Mouse (Mus musculus): Measurements from ENCODE around the gene Siah3. TPM values are rescaled to one million over a fixed set of nuclear protein-coding genes. Genes with fewer than 3 reads are reported as not detected.
A peak's percentile ranks its signal among the peaks of the same experiment; 100 is the strongest.

The Siah3 gene
- total RNA-seq, 2 experiments from 2014 or later = 7.7 to 8.5 TPM

- TF ChIP-seq CTCF (conservative IDR thresholded peaks at IDR 0.05) = no peak
- peak in 1 of 2 experiments; percentile 2 for DNase-seq (ENCODE audit: low spot score in 2 of 2)
- H3K4me3 ChIP-seq = no peak overlapping the region
These were observed 1.9 kb upstream of the Siah3 start for GRCm38 (mm10) chr14:75453906-75454305.

GRCm38 (mm10) chr14:75454716-75455115 is 1.1 kb upstream of the Siah3 start:
- TF ChIP-seq CTCF (conservative IDR thresholded peaks at IDR 0.05) = no peak
- peak overlapping the region; percentile 82; the same call in 1 of the 2 replicates for H3K27ac ChIP-seq
- peak overlapping the region; percentile 72; the same call in 1 of the 2 replicates for H3K4me3 ChIP-seq
- DNase-seq (ENCODE audit: low spot score in 2 of 2) = peak in 1 of 2 experiments; percentile 10

More at GRCm38 (mm10) chr14:75453906-75454305, 1.9 kb upstream of the Siah3 start:
- no peak overlapping the region for H3K27ac ChIP-seq

- peak overlapping the region; percentile 82 for H3K27ac ChIP-seq
- H3K4me3 ChIP-seq = peak overlapping the region; percentile 72
- no peak for DNase-seq (ENCODE audit: low spot score in 2 of 2)
- no peak for TF ChIP-seq CTCF (conservative IDR thresholded peaks at IDR 0.05)
These were observed 430 bp upstream of the Siah3 start for GRCm38 (mm10) chr14:75455361-75455742.

- Histone ChIP-seq H3K4me3 (peak overlapping the region; percentile 72), H3K27ac (peak overlapping the region; percentile 93)
- DNase-seq (ENCODE audit: low spot score in 2 of 2) = peak; percentile 30 to 53
- peak; percentile 76 for TF ChIP-seq CTCF (conservative IDR thresholded peaks at IDR 0.05)
These were observed 873 bp downstream of the Siah3 start for GRCm38 (mm10) chr14:75456489-75457220.

GRCm38 (mm10) chr14:75457221-75457600 is 1.4 kb downstream of the Siah3 start:
- peak; percentile 12 for DNase-seq (ENCODE audit: low spot score in 2 of 2)
- peak overlapping the region; percentile 72 for H3K4me3 ChIP-seq
- peak overlapping the region; percentile 93 for H3K27ac ChIP-seq
- no peak for TF ChIP-seq CTCF (conservative IDR thresholded peaks at IDR 0.05)

- no peak for TF ChIP-seq CTCF (conservative IDR thresholded peaks at IDR 0.05)
- peak overlapping the region; percentile 65 for H3K27ac ChIP-seq
- no peak overlapping the region for H3K4me3 ChIP-seq
- DNase-seq (ENCODE audit: low spot score in 2 of 2) = no peak
These were observed 3.6 kb downstream of the Siah3 start for GRCm38 (mm10) chr14:75459431-75459830.

- peak in 1 of 2 experiments; percentile 32 for DNase-seq (ENCODE audit: low spot score in 2 of 2)
- H3K27ac ChIP-seq = peak overlapping the region; percentile 65; the same call in 1 of the 2 replicates
- H3K4me3 ChIP-seq = no peak overlapping the region
- no peak for TF ChIP-seq CTCF (conservative IDR thresholded peaks at IDR 0.05)
These were observed 4.2 kb downstream of the Siah3 start for GRCm38 (mm10) chr14:75459991-75460390.

- Histone ChIP-seq H3K4me3 (no peak overlapping the region), H3K27ac (peak overlapping the region; percentile 32; the same call in 1 of the 2 replicates)
- DNase-seq (ENCODE audit: low spot score in 2 of 2) = no peak
- no peak for TF ChIP-seq CTCF (conservative IDR thresholded peaks at IDR 0.05)
These were observed 4.7 kb downstream of the Siah3 start for GRCm38 (mm10) chr14:75460436-75460835.

- no peak overlapping the region for H3K4me3 ChIP-seq
- TF ChIP-seq CTCF (conservative IDR thresholded peaks at IDR 0.05) = no peak
- no peak overlapping the region for H3K27ac ChIP-seq
- DNase-seq (ENCODE audit: low spot score in 2 of 2) = no peak
These were observed 6.0 kb downstream of the Siah3 start for GRCm38 (mm10) chr14:75461770-75462169.

GRCm38 (mm10) chr14:75463171-75463570 is 7.4 kb downstream of the Siah3 start:
- DNase-seq (ENCODE audit: low spot score in 2 of 2) = no peak
- TF ChIP-seq CTCF (conservative IDR thresholded peaks at IDR 0.05) = no peak
- no peak overlapping the region for H3K4me3 ChIP-seq
- no peak overlapping the region for H3K27ac ChIP-seq

- Histone ChIP-seq H3K4me3 (no peak overlapping the region), H3K27ac (no peak overlapping the region)
- DNase-seq (ENCODE audit: low spot score in 2 of 2) = no peak
- no peak for TF ChIP-seq CTCF (conservative IDR thresholded peaks at IDR 0.05)
These were observed 13.2 kb downstream of the Siah3 start for GRCm38 (mm10) chr14:75468941-75469340.

- Histone ChIP-seq H3K4me3 (no peak overlapping the region), H3K27ac (peak overlapping the region; percentile 72)
- no peak for TF ChIP-seq CTCF (conservative IDR thresholded peaks at IDR 0.05)
- no peak for DNase-seq (ENCODE audit: low spot score in 2 of 2)
These were observed 17.5 kb downstream of the Siah3 start for GRCm38 (mm10) chr14:75473061-75473930.

GRCm38 (mm10) chr14:75475887-75476286 is 20.1 kb downstream of the Siah3 start:
- no peak overlapping the region for H3K4me3 ChIP-seq
- TF ChIP-seq CTCF (conservative IDR thresholded peaks at IDR 0.05) = no peak
- no peak for DNase-seq (ENCODE audit: low spot score in 2 of 2)
- no peak overlapping the region for H3K27ac ChIP-seq
